Mouse (Mus musculus) heart, embryonic 14.5 days (tissue): ENCODE results near the gene Slc9a4. TPM values are rescaled to one million over a fixed set of nuclear protein-coding genes. Genes with fewer than 3 reads are reported as not detected.

Source experiments
- ATAC-seq: fragments of 200-750 bp; cut with Nextera tagmentation; 2 replicates; pipeline ENCODE4 v1.8.0; 2017; ENCODE audit warnings: low read depth, moderate TSS enrichment; ENCODE audit not compliant: insufficient number of reproducible peaks, insufficient read depth, low FRiP score
- H3K27ac ChIP-seq, 2 experiments: fragments of 200-500 bp in 1 of 2; fragments of 300-500 bp in 1 of 2; sonication (generic) in 1 of 2; replicated peaks in 1 of 2; 2 replicates each; pipeline ENCODE4 v1.5.1; 2012 to 2014; ENCODE audit warnings: low read depth in 2 of 2, low read length in 2 of 2, control low read depth in 1 of 2, mild to moderate bottlenecking in 1 of 2, mixed read lengths in 1 of 2; ENCODE audit not compliant: control insufficient read depth in 1 of 2, insufficient read depth in 1 of 2
- H3K27me3 ChIP-seq: fragments of 300-500 bp; sonication (generic); 2 replicates; pipeline ENCODE4 v1.6.1; 2014; ENCODE audit warnings: mild to moderate bottlenecking, low read length, control low read depth; ENCODE audit not compliant: control insufficient read depth, insufficient read depth
- H3K36me3 ChIP-seq: fragments of 300-500 bp; sonication (generic); 2 replicates; pipeline ENCODE4 v1.6.1; 2014; ENCODE audit warnings: mild to moderate bottlenecking, control low read depth, low read length, mixed read lengths; ENCODE audit not compliant: control insufficient read depth, insufficient read depth
- H3K4me1 ChIP-seq, 2 experiments: fragments of 200-500 bp in 1 of 2; fragments of 300-500 bp in 1 of 2; sonication (generic) in 1 of 2; 2 replicates each; pipeline ENCODE4 v1.6.1; 2012 to 2014; ENCODE audit warnings: low read length in 2 of 2, control low read depth in 1 of 2, mixed read lengths in 1 of 2; ENCODE audit not compliant: control insufficient read depth in 2 of 2, insufficient read depth in 2 of 2
- H3K4me2 ChIP-seq: fragments of 300-500 bp; sonication (generic); 2 replicates; pipeline ENCODE4 v1.6.1; 2014; ENCODE audit warnings: mild to moderate bottlenecking, low read length
- H3K4me3 ChIP-seq, 2 experiments: fragments of 200-500 bp in 1 of 2; fragments of 300-500 bp in 1 of 2; sonication (generic) in 1 of 2; 2 replicates each; pipeline ENCODE4 v1.5.1; 2012 to 2014; ENCODE audit warnings: low read length in 2 of 2, mild to moderate bottlenecking in 2 of 2, control low read depth in 1 of 2, low read depth in 1 of 2, moderate library complexity in 1 of 2; ENCODE audit not compliant: control insufficient read depth in 1 of 2, insufficient read depth in 1 of 2
- H3K9ac ChIP-seq: fragments of 300-500 bp; sonication (generic); 2 replicates; pipeline ENCODE4 v1.6.1; 2014; ENCODE audit warnings: mild to moderate bottlenecking, low read length
- H3K9me3 ChIP-seq: fragments of 300-500 bp; sonication (generic); 2 replicates; pipeline ENCODE4 v1.6.1; 2016; ENCODE audit warnings: low read length, control low read depth; ENCODE audit not compliant: control insufficient read depth
- whole genome bisulfite sequencing: fragments of 180-500 bp; shearing (Covaris S2); extraction: QIAGEN DNeasy Blood & Tissue Kit; methylation state at CpG from one replicate; pipeline ENCODE4 v1.1.7; 2014; 5-methylcytosine and 5-hydroxymethylcytosine counted together
- polyA plus RNA-seq: library from polyadenylated mRNA; unstranded; fragments of >200 nt; fragmentation: Nextera tagmentation; extraction: Ambion mirVana; gene quantifications from 2 replicates; pipeline ENCODE4 v1.2.1, GENCODE M21; 2014

The Slc9a4 gene
- polyA plus RNA-seq = not detected in 2 replicates

GRCm38 (mm10) chr1:40579784-40580183, at the start of gene Slc9a4:
Gene Slc9a4, plus strand, starts transcription at chr1:40580081.
- H3K27ac ChIP-seq = no peak within 1 kb of the TSS
- ATAC-seq = no peak
- no peaks in the 10 kb centered on the region for H3K36me3 ChIP-seq
- H3K9ac ChIP-seq = no peak within 1 kb of the TSS
- H3K9me3 ChIP-seq = no peaks in the 10 kb centered on the region
- peak within 1 kb of the TSS; percentile 44; the same call in 1 of the 2 replicates for H3K4me2 ChIP-seq
- no peaks in the 10 kb centered on the region for H3K4me1 ChIP-seq
- H3K27me3 ChIP-seq = peaks cover 8% of the 10 kb centered on the region
- 9% methylated on average over 7 of the region's 7 CpGs for WGBS
- no peak within 1 kb of the TSS for H3K4me3 ChIP-seq

GRCm38 (mm10) chr1:40537577-40537976, 42.3 kb upstream of the Slc9a4 start:
- Histone ChIP-seq H3K9ac (no peak overlapping the region), H3K4me3 (no peak overlapping the region), H3K27me3 (no peaks in the 10 kb centered on the region), H3K4me2 (no peak overlapping the region), H3K4me1 (no peaks in the 10 kb centered on the region), H3K36me3 (no peaks in the 10 kb centered on the region), H3K27ac (no peak overlapping the region), H3K9me3 (no peaks in the 10 kb centered on the region)
- no peak for ATAC-seq
- 70% methylated on average over 5 of the region's 5 CpGs for WGBS

GRCm38 (mm10) chr1:40544650-40545049, 35.2 kb upstream of the Slc9a4 start:
- H3K9me3 ChIP-seq = no peaks in the 10 kb centered on the region
- no peak overlapping the region for H3K9ac ChIP-seq
- H3K4me2 ChIP-seq = no peak overlapping the region
- no peaks in the 10 kb centered on the region for H3K36me3 ChIP-seq
- no peak overlapping the region for H3K4me3 ChIP-seq
- no peak overlapping the region for H3K27ac ChIP-seq
- H3K4me1 ChIP-seq = no peaks in the 10 kb centered on the region
- ATAC-seq = no peak
- H3K27me3 ChIP-seq = no peaks in the 10 kb centered on the region
- 0% methylated on average over 2 of the region's 2 CpGs for WGBS

GRCm38 (mm10) chr1:40546645-40547044, 33.2 kb upstream of the Slc9a4 start:
- Histone ChIP-seq H3K36me3 (no peaks in the 10 kb centered on the region), H3K9ac (no peak overlapping the region), H3K9me3 (no peaks in the 10 kb centered on the region), H3K27ac (no peak overlapping the region), H3K4me1 (no peaks in the 10 kb centered on the region), H3K27me3 (no peaks in the 10 kb centered on the region), H3K4me2 (no peak overlapping the region), H3K4me3 (no peak overlapping the region)
- 59% methylated on average over 4 of the region's 4 CpGs for WGBS
- ATAC-seq = no peak

GRCm38 (mm10) chr1:40547064-40547572, 32.8 kb upstream of the Slc9a4 start:
- WGBS = 78% methylated on average over 11 of the region's 11 CpGs

GRCm38 (mm10) chr1:40547762-40548161, 32.1 kb upstream of the Slc9a4 start:
- 66% methylated on average over 10 of the region's 10 CpGs for WGBS
- no peaks in the 10 kb centered on the region for H3K4me1 ChIP-seq
- no peaks in the 10 kb centered on the region for H3K27me3 ChIP-seq
- H3K9me3 ChIP-seq = no peaks in the 10 kb centered on the region
- no peak overlapping the region for H3K27ac ChIP-seq
- H3K36me3 ChIP-seq = no peaks in the 10 kb centered on the region
- H3K4me3 ChIP-seq = no peak overlapping the region
- no peak for ATAC-seq
- H3K4me2 ChIP-seq = no peak overlapping the region
- no peak overlapping the region for H3K9ac ChIP-seq

More at GRCm38 (mm10) chr1:40547064-40547572, 32.8 kb upstream of the Slc9a4 start:
- no peak for ATAC-seq
- Histone ChIP-seq H3K4me1 (no peaks in the 10 kb centered on the region), H3K27me3 (no peaks in the 10 kb centered on the region), H3K9me3 (no peaks in the 10 kb centered on the region), H3K27ac (no peak overlapping the region), H3K9ac (no peak overlapping the region), H3K4me3 (no peak overlapping the region), H3K4me2 (no peak overlapping the region), H3K36me3 (no peaks in the 10 kb centered on the region)

- Histone ChIP-seq H3K27me3 (no peaks in the 10 kb centered on the region), H3K4me2 (no peak overlapping the region), H3K9ac (no peak overlapping the region), H3K27ac (no peak overlapping the region), H3K36me3 (no peaks in the 10 kb centered on the region), H3K9me3 (no peaks in the 10 kb centered on the region), H3K4me3 (no peak overlapping the region), H3K4me1 (no peaks in the 10 kb centered on the region)
- ATAC-seq = no peak
- 52% methylated on average over 4 of the region's 4 CpGs for whole genome bisulfite sequencing
Observed at GRCm38 (mm10) chr1:40569374-40569773, 10.5 kb upstream of the Slc9a4 start.

GRCm38 (mm10) chr1:40580269-40580668, 388 bp downstream of the Slc9a4 start:
- Histone ChIP-seq H3K4me2 (peak overlapping the region; percentile 44; the same call in 1 of the 2 replicates), H3K9me3 (no peaks in the 10 kb centered on the region), H3K4me3 (no peak overlapping the region), H3K27me3 (peaks cover 8% of the 10 kb centered on the region), H3K36me3 (no peaks in the 10 kb centered on the region), H3K9ac (no peak overlapping the region), H3K4me1 (no peaks in the 10 kb centered on the region), H3K27ac (no peak overlapping the region)
- 68% methylated on average over 14 of the region's 14 CpGs for WGBS
- ATAC-seq = no peak
